Mouse (Mus musculus): Measurements from ENCODE around the gene Snx29. TPM values are rescaled to one million over a fixed set of nuclear protein-coding genes. Genes with fewer than 3 reads are reported as not detected.
A peak's percentile ranks its signal among the peaks of the same experiment; 100 is the strongest.
"Not testable (repeated sequence)": the region's sequence is repeated elsewhere in the genome, so short reads cannot be mapped to it uniquely, and the experiment has no call there.

The Snx29 gene
- polyA plus RNA-seq, 1 experiment = 16.0 TPM

GRCm38 (mm10) chr16:11315786-11316320, 6.9 kb upstream of the Snx29 start:
- no peak for DNase-seq (ENCODE audit: low read depth)
- TF ChIP-seq POLR2A (IDR thresholded peaks at IDR 0.05; ENCODE audit: borderline replicate concordance, extremely low read depth, insufficient read depth, insufficient read length, poor library complexity, severe bottlenecking) = no peak
- TF ChIP-seq CTCF (IDR thresholded peaks at IDR 0.05; ENCODE audit: borderline replicate concordance, extremely low read depth, insufficient read depth, insufficient read length) = no peak

DNA sequence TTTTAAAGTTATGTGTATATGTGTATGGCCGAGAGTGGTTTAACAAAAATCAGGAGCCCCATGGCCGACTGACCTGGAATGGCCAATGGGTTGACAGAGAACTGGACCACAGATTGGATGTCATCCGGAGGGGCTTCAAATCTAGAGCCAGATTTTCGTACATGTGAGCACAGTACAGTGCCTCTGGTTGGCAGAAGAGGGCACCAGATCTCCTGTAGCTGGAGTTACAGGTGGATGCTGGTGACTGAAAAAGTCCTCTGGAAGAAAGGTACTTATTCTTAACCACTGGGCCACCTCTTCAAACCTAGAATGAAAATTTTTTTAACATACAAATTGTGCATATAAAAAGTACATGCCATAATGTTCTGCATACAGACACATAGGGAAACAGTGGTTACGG, 6.0 kb upstream of the Snx29 start:
- TF ChIP-seq POLR2A (IDR thresholded peaks at IDR 0.05; ENCODE audit: borderline replicate concordance, extremely low read depth, insufficient read depth, insufficient read length, poor library complexity, severe bottlenecking) = no peak
- TF ChIP-seq CTCF (IDR thresholded peaks at IDR 0.05; ENCODE audit: borderline replicate concordance, extremely low read depth, insufficient read depth, insufficient read length) = peak; percentile 21; the same call in 1 of the 2 replicates

DNA sequence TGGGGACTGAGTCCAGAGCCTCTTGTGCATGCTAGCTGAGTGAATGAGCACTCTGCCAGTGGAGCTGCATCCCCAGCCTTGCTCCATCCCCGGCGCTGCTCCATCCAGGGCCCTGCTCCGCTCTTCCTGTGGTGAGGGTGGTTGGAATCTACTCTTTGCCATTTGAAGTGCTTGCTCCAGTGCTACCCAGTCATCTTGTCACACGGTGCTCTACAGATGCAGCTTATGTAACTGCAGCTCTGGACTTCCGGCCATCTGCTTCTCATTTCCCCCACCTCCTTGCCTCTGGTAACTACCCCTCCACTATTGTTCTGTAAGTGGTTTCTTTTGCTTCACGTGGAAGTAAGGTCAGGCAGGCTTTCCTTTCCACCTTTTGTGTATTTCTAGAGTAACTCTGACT, 5.4 kb upstream of the Snx29 start:
- no peak for TF ChIP-seq CTCF (IDR thresholded peaks at IDR 0.05; ENCODE audit: borderline replicate concordance, extremely low read depth, insufficient read depth, insufficient read length)
- TF ChIP-seq POLR2A (IDR thresholded peaks at IDR 0.05; ENCODE audit: borderline replicate concordance, extremely low read depth, insufficient read depth, insufficient read length, poor library complexity, severe bottlenecking) = no peak
- no peak for DNase-seq (ENCODE audit: low read depth)

More for the DNA sequence above, 6.0 kb upstream of the Snx29 start:
- no peak for DNase-seq (ENCODE audit: low read depth)

DNA sequence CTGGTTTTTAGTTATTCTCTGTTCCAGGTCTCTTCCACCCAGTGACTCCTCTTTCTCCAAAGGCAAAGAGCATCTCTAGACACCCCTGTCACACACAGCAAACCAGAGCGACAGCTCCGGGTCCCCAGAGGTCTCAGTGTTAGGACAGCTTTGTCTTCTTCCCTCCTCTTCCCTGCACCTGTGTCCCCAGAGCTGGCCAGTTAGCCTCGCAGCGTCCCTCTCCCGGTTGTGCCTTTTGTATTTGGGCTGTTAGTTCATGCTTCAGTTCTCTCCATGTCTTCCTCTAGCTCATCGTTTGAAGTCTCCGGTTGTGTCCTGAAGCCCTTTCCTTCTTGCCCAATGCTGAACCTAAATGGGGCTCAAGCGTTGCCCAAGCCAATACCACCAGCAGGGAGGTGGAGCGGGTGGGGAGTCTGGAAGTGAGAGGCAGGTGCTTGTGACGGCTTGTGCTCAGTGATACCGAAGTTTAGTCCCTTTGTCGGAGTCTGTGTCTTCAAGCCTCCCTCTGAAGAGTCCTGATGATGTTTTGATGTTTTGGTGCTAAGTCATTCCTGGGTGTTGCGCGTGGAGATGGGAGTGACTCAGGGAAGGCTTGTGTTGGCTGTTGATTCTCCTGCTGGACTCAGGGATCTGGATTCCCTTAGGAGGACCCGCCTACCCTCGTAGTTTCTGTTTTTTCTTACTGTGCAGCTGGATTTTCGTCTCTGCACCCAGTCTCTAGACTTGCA, 780 bp downstream of the Snx29 start:
- peak; percentile 37 for DNase-seq (ENCODE audit: low read depth)
- TF ChIP-seq POLR2A (IDR thresholded peaks at IDR 0.05; ENCODE audit: borderline replicate concordance, extremely low read depth, insufficient read depth, insufficient read length, poor library complexity, severe bottlenecking) (no peak), CTCF (IDR thresholded peaks at IDR 0.05; ENCODE audit: borderline replicate concordance, extremely low read depth, insufficient read depth, insufficient read length) (no peak)

GRCm38 (mm10) chr16:11330081-11330800, 7.5 kb downstream of the Snx29 start:
- TF ChIP-seq POLR2A (IDR thresholded peaks at IDR 0.05; ENCODE audit: borderline replicate concordance, extremely low read depth, insufficient read depth, insufficient read length, poor library complexity, severe bottlenecking) = no peak
- no peak for TF ChIP-seq CTCF (IDR thresholded peaks at IDR 0.05; ENCODE audit: borderline replicate concordance, extremely low read depth, insufficient read depth, insufficient read length)
- no peak for DNase-seq (ENCODE audit: low read depth)

DNA sequence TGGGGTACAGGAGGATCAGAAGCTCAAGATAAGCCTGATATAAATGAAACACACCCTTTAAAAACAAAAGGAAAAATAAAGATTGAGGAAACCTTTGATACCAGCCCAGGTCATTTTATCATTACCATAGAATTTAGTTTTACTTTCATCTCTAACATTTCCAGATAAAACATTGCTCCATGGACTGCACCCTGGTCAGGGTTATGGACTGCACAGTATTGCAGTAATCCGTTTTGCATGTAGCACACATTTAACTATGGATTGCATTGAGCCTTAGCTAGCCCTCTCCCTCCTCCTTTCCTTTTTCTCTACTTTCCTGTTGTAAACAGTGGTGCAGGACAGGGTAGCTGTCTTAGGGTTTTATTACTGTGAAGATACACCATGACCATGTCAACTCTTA, 8.3 kb downstream of the Snx29 start:
- DNase-seq (ENCODE audit: low read depth) = no peak
- TF ChIP-seq CTCF (IDR thresholded peaks at IDR 0.05; ENCODE audit: borderline replicate concordance, extremely low read depth, insufficient read depth, insufficient read length) = no peak
- no peak for TF ChIP-seq POLR2A (IDR thresholded peaks at IDR 0.05; ENCODE audit: borderline replicate concordance, extremely low read depth, insufficient read depth, insufficient read length, poor library complexity, severe bottlenecking)

DNA sequence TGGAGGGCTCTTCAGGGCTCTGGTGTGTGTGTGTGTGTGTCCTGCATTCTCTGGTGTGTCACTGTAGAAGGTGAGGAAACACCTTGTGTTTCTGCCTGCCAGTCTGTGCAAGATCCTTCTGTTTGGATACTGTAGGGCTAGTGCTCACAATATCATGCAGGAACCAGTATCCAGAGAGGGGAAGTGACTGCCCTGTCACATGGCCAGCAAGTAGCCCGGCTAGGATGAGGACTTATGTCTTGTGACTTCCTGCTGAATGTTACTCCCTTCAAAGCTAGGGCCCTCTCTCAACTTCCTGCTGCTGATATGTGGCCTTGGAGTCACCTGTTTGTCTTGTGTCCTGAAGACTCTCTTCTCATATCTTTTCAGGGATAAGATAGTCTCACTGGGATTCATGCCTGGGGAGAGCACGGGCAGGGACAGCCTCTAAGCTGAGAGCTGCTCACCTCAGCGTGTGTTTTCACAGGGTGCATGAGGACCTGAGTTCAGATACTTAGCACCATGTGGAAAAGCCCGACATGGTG, 20.6 kb downstream of the Snx29 start:
- TF ChIP-seq CTCF (IDR thresholded peaks at IDR 0.05; ENCODE audit: borderline replicate concordance, extremely low read depth, insufficient read depth, insufficient read length) (no peak), POLR2A (IDR thresholded peaks at IDR 0.05; ENCODE audit: borderline replicate concordance, extremely low read depth, insufficient read depth, insufficient read length, poor library complexity, severe bottlenecking) (no peak)
- DNase-seq (ENCODE audit: low read depth) = no peak

DNA sequence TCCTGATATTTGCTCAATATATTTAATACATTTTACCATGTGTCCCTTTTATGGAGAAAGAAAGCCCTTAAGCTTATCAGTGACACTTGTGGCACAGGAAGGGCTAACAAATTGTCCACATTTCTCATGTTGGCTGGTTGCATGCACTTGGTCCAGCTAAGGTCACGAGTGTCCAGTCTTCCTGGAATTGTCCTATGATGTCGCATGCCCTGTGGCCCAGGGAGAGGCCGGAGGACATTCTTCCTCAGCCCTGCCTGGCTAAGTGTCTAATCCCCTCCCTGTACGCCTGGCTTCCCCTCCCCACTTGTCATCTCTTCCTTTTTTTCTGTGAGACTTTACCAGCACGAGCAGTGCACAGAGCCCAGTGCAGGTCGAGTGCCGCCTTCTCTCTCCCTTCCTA, 29.2 kb downstream of the Snx29 start:
- TF ChIP-seq CTCF (IDR thresholded peaks at IDR 0.05; ENCODE audit: borderline replicate concordance, extremely low read depth, insufficient read depth, insufficient read length) (no peak), POLR2A (IDR thresholded peaks at IDR 0.05; ENCODE audit: borderline replicate concordance, extremely low read depth, insufficient read depth, insufficient read length, poor library complexity, severe bottlenecking) (no peak)
- DNase-seq (ENCODE audit: low read depth) = no peak

DNA sequence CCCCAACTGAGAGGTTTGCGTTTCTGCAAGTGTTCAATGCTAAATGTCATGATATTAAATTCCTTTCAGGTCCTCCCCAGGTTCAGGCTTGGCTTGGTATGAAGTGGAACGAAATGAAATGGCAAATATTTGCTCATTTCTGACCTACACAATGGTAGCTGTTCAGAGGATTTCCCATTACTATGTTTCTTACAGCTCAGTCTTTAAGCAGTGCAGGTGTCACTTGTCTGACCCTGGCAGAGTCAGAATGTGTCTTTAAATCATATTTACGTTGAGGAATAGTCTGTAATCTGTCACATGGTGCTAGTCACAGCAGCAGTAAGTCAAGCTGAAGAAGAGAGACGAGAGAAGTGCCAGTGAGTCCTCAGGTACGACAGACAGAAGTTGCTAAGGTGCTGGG, 36.5 kb downstream of the Snx29 start:
- no peak for TF ChIP-seq POLR2A (IDR thresholded peaks at IDR 0.05; ENCODE audit: borderline replicate concordance, extremely low read depth, insufficient read depth, insufficient read length, poor library complexity, severe bottlenecking)
- no peak for TF ChIP-seq CTCF (IDR thresholded peaks at IDR 0.05; ENCODE audit: borderline replicate concordance, extremely low read depth, insufficient read depth, insufficient read length)
- DNase-seq (ENCODE audit: low read depth) = no peak

DNA sequence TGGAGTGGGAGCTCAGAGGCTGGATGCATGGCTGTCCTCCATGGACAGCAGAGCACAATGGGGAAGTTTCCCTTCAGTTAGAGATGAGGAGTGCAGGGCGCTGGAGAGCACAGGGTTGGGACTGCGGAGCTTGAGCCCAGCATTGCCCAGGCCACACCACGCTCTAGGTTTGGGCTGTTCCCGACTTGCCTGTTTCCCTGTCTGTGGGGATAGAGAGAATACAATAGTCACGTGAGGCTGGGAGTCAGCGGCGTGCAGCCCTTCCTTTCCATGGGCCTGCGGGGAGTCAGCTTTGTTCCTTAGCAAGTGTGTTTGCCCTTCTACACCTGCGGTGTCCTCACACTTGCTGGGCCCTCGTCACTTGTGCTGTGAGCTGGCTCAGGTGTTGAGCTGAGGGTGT, 37.2 kb downstream of the Snx29 start:
- TF ChIP-seq POLR2A (IDR thresholded peaks at IDR 0.05; ENCODE audit: borderline replicate concordance, extremely low read depth, insufficient read depth, insufficient read length, poor library complexity, severe bottlenecking) = no peak
- no peak for TF ChIP-seq CTCF (IDR thresholded peaks at IDR 0.05; ENCODE audit: borderline replicate concordance, extremely low read depth, insufficient read depth, insufficient read length)
- peak; percentile 14 for DNase-seq (ENCODE audit: low read depth)

DNA sequence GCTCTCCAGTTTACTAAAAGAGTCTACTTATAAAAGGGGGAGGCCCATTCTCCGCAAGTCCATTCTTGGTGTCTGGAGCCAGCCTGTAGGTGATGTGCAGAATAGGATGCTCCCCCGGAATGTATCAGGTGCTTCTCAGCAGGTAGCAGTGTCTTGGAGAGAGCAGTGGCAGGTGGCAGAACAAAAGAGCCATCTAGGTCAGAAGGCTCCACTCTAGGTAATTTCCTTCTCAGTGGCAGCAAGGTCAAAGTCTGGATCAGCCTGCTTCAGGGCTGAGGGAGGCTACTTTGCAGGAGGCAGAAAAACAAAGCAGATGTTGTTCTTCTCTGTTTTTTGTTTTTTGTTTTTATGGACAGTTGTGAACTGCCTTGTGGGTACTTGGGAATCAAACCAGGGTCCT, 37.9 kb downstream of the Snx29 start:
- DNase-seq (ENCODE audit: low read depth) = not testable (repeated sequence)
